Mouse (Mus musculus): Measurements from ENCODE around the gene Prr5.
"Not testable (repeated sequence)": the region's sequence is repeated elsewhere in the genome, so short reads cannot be mapped to it uniquely, and the experiment has no call there.

The Prr5 gene

DNA sequence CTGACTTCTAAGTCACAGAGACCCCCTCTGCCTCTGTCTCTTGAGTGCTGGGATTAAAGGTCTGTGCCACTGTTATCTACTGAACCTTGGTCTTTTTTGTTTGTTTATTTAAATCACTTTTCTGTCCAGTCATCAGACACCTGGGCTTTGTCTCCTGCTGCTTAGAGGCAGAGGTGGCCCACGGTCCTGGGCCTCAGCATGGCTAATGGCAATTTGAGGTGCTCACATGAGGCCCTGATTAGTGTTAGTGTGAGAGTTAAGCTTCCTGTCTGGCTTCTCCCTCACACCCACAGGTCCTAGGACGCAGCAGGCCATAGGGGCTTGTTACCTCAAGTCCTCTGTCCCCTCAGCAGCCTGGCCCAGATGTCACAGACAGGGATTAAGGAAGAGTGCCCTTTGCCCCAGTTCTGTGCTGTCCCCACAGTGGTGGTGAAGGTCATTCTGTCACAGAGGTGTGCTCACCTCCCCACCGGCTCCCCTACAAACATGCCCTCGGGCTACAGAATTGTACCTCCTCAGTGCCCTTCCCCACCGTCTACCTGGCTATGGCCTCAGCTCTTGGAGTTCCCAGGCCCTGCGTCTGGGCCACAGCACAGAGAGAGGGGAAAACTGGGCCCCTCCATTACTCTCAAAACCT is 37.7 kb downstream of the Prr5 start:
- no peak for DNase-seq (ENCODE audit: extremely low read depth, low read depth, low spot score)

DNA sequence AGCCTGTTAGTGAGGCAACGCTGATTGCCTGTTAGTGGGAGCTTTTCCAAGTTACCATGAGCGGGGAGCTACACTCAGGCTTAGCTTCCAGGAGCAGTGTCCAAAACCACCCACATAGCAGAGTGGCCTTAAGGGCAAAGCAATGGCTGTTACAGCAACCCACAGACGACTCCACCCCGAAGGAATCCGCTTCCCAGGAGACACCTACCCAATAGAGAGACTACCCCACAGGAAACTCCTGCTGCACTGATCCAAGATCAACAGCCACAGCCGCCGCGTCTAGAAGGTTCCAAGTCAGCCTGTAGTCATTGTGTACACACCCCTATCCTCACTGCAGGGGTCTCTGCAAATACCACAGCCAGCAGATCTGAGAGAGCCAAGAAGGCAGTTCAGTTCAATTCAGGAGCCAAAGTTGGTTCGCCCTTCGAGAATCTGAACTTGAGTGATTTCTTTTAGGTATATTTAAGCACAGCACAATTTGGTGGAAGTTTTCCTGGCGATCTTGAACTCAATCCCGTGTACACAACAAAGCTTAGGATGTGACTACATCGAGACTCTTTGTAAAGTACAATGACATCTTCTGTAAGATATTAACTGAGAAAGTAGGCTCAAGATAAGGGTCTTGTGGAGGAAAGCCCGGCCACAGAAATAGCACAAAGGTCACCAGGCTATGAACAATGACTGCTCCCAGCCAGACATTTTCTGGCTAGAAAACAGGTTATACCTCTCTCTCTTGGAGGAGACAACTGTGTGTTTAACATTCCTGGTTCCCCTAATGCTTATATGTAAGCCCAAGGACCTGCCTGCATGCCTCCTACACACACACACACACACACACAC is 43.4 kb downstream of the Prr5 start:
- DNase-seq (ENCODE audit: extremely low read depth, low read depth, low spot score), result peak; percentile 98

DNA sequence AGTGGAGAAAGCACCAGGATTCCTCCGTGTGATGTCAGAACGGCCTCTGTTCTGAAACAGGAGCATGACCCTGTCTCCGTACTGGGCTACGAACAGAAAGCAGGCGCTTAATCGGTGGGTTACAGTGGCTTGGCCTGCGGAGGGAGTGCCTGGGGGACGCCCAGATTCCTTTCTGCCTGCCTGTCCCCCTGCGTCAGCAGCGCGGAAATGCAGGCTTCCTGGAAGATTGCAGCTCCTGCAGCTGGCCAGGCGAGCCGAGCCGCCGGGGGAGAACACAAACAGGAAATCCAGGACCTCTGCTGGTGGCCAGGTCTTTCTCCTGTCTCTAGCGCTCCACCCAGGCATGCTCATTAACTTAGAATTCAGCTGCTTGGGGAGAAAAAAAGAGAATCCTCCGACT is 45.3 kb downstream of the Prr5 start:
- DNase-seq (ENCODE audit: extremely low read depth, low read depth, low spot score), result no peak

DNA sequence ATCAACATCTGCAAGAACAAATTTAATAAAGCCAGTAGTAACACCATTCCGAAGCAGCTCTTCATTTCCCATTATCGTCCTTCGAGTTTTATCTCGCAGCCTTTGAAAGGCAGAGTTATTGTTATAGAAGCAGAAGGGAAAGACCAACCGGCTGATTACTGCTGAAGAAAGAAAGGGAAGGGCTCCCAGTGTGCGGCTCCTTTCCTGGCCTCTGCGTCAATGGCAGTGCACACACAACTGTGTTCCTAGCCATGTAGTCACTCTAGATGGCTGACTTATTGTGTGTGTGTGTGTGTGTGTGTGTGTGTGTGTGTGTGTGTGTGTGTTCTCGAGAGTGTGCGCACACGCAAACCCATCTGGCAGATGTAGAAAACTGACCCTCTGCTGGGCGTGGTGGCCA is 45.7 kb downstream of the Prr5 start:
- no peak for DNase-seq (ENCODE audit: extremely low read depth, low read depth, low spot score)

DNA sequence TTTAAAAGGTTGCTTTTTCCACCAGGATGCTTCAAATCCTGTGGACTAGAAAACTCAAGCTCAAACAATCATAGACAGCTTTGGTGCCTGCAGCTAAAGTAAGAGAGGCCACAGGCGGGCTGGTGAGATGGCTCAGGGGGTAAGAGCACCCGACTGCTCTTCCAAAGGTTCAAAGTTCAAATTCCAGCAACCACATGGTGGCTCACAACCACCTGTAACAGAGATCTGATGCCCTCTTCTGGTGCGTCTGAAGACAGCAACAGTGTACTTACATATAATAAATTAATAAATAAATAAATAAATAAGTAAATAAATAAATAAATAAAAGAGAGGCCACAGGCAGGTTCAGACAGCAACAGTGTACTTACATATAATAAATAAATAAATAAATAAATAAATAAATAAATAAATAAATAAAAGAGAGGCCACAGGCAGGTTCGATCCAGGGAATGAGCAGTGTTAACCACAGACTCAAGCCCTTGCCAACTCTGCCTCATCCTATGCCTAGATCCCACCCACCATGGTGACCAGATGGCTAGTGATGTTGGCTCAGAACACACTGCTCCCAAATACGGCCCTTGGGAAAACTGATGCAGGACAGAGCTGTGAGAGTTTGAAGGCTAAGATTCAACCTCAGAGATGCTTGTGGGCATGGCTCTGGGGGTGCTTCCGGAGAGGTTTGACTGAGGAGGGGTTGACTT is 48.3 kb downstream of the Prr5 start:
- not testable (repeated sequence) for DNase-seq (ENCODE audit: extremely low read depth, low read depth, low spot score)

DNA sequence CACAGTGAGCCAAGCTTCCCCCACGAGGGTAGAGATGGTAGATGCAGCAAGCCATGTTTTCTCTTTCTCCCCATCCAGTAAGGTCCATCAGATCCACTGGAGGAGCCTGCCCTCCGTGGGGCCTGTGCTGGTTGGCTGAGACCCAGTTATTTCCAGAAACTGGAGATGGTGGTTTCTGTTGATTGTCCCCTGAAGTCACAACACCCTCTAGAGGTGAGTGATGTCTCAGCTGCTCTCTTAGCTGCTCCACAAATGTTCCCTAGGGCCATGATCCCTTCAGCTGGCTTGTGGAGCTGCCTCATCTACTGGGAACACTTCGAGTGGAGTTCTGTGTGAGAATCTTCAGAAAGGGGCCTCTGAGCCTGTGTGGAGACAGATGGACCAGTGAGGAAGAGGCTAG is 49.4 kb downstream of the Prr5 start:
- no peak for DNase-seq (ENCODE audit: extremely low read depth, low read depth, low spot score)

DNA sequence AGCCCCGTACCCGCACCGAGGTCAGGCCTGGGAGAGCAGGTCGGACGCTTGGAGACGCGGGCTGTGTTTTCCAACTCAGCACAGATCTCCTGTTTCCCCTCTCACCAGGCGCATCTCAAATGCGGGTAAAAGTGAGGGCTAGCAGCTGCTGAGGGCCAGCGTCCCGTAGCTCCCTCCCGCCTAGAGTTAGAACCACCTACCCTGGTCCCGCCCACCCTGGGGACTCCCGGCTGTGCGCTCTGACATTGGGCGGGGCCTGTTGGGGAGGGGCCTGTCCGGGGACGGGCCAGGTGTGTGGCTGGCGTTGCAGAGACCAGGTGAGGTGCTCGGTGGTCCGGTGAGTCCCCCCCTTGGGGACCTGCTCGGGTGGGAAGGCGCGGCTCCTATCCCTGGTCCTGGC is 50.4 kb downstream of the Prr5 start, which contains the start of gene Arhgap8:
Arhgap8 (plus strand) TSS at position 262 of the 400 bp plus-strand sequence.
- DNase-seq (ENCODE audit: extremely low read depth, low read depth, low spot score), result no peak

DNA sequence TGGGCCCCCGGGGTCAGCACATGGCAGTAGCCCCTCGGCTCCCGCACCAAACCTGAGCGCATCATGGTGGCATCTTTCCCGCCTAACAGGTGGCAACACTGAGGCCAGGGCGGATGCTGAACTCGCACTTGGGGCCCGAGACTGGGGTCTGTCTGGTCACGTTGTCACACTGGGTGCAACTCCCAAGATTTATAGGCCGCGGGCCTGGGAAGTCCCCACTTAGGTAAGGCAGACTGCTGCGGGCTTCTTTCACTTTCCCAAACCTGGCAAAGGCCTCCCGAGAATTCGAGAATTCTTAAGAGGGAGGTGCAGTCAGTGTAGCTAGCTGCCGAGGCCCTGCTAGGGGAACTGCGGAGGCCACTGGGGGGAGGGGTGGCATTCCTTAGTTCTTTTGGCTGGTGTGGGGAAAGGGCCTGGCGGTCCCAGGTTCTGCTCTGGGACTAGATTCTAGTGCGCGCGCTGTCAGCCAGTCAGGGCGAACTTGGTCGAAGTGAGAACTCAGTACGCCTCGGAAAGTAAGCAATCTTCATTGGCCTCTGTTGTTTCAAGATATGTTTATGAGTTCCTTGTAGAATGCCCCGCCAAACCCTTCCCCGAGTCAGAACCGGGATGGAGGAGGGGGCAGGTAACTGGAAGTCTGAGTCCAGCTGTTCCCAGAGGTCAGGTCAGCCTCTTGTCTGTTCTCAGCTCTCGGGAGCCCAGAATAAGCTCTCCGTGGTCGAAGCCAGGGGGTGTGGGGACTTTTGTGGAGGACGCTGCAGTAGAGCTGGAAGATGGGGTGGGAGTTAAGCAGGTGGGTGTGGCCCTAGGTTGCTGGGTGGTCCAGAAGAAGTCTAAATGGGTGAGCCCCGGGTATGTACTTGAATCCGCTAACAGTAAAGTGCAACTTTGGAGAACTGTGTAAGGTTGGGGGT is 51.1 kb downstream of the Prr5 start:
- DNase-seq (ENCODE audit: extremely low read depth, low read depth, low spot score), result no peak

DNA sequence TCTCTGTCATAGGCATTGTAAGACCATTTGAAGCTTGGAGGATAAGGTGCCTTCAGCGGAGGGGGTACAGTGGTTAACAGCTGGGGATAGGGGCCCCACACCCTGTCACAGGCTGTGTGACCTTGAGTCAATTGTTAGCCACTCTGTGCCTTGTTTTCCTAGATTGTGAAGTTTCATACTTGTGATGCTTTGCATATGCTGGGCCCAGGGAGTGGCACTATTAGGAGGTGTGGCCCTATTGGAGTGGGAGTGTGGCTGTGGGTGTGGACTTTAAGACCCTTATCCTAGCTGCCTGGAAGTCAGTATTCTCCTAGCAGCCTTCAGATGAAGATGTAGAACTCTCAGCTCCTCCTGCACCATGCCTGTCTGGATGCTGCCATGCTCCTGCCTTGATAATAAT is 54.2 kb downstream of the Prr5 start:
- DNase-seq (ENCODE audit: extremely low read depth, low read depth, low spot score), result not testable (repeated sequence)

DNA sequence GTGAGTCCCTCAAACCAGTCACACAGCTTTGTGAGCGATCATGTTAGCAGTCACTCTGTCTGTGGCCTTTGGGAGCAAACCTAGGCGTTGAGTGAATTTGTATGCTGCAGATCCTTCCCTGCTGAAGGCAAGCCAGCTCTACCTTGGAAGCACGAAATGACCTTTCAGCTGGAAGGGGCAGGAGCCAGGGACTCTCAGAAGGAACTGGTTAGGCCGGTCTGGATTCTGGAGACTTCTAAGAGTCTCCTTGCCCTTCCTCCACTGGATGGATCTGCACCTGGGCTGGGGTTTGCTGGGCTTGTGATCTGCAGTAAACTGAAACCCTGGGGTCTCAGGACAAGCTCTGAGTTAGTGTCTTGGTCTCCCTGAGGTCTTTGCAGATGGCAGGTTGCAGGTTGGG is 54.8 kb downstream of the Prr5 start:
- no peak for DNase-seq (ENCODE audit: extremely low read depth, low read depth, low spot score)

DNA sequence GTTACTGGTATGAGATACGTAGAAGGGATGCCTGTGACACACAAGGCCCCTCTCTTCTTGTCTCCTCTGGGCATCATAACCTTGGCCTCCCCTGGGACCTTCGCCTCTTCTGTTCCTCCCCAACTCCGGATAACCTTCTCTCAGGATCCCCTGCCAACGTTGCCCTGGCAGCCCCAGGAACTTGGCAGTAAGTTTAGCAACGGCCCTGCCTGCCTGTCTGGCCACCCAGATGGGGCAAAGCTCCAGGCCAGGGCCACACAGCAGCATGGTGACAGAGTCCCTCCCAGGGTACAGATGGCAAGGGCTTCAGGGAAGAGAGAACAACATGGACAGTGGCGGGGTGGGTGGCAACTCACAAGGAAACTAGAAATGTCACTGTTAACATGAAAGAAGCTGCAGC is 60.3 kb downstream of the Prr5 start:
- no peak for DNase-seq (ENCODE audit: extremely low read depth, low read depth, low spot score)

DNA sequence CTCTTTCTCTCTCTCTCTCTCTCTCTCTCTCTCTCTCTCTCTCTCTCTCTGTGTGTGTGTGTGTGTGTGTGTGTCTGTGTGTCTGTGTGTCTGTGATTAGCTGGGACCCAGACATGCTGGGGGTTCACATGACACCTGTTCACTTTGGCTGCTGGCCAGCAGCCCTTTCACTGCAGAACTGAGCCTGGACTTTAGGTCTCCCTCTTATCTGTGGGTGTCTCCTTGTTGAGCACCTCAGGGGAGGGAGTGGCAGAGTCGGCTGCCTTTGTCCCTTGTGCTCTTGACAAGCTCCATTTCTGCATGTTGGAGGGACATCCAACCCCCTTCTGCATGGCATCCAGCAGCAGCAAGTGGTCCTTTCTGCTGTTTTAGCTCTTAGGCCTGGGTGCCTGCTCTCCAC is 61.5 kb downstream of the Prr5 start:
- DNase-seq (ENCODE audit: extremely low read depth, low read depth, low spot score), result no peak

DNA sequence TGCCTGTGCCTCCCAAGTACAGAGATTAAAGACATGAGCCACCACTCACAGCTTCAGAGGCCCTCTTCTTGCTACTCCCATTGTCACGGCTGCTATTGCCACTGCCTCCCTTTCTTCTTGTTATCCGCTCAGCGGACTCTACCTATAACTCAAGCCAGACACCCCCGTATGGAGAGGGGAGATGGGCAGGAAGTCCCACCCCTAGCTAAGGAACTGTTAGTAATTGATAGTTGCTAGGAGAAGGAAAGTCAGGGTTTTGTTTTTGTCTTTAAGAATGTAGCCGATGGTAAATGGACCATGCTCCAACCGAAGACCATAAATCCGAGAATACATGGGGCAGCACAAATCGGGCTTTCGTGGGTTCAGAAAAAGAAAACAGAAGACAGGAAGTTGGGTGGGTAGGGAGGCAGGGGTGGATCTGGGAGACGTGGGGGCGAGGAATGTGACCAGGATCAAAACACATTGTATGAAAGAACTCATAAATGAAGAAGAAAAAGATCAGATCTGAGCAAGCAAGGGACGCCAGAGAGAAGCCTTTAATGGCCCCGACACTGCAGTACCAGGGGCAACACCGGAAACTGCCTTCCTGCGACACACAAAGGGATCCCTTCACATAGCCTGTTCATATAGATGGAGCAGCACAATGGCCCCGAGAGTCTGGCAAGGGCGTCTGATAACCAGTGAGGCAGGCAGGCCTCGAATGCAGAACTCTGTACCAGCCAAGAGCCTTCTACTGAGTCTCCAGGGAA is 62.4 kb downstream of the Prr5 start:
- no peak for DNase-seq (ENCODE audit: extremely low read depth, low read depth, low spot score)

DNA sequence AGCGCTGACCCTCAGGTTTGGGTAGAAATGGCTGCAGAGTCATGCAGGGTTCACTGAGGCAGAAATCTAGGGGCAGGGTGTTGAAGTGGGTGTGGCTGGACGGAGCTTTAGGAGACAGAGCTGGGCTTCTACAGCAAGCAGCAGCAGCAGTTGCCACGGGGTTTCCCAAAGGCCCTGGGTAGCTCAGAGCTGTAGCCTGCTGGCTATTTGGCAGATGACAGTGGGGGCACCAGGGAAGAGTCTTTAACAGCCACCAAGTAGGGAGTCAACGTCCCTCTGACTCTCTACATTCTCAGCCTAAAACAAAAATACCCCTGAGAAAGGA is 63.0 kb downstream of the Prr5 start:
- DNase-seq (ENCODE audit: extremely low read depth, low read depth, low spot score), result no peak

DNA sequence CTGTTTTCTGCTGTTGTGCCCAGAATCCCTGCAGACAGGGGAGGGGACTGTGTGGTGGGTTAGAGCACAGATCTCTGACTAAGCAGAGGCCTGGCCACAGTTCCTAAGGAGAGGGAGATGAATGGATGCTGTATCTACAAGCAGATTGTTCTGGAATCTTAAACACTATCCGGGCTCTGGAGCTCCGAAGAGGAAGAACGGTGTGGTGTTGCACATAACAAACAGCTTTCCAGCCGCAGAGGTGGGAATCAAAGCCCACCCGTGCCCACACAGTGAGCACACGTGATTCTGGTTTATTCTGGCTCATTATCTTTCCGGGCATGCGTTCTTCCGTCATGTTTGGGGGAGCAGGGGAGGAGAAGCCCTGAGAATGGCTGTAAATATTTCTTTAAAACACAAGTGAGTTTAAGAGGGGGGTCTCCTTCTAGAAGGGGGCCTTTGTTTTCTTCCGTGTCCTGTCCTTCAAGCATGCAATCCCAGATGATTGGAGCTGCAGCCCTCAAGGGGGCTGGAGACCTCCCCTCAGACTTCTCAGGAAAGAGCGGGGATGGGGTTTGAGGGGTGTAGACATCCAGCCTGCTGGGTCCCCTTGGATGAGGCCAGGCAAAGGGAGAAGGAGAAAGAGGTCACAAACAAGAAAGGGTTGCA is 67.0 kb downstream of the Prr5 start:
- DNase-seq (ENCODE audit: extremely low read depth, low read depth, low spot score), result no peak

DNA sequence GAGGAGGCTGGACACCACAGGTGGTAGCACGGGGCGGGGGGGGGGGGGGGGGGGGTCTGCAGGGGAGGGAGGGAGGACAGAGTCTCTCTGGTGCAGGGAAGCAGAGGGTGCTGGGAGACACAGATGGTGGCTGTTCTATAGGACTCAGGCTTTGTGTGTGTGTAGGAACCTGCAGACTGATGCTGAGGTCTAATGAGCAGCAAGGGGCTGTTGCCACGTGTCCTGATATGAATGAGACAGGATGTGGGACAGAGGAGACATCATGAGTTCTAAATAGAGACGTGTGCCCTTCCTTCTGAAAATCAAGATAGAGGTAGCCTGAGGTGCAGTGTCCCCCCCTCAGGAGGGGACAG is 67.5 kb downstream of the Prr5 start:
- DNase-seq (ENCODE audit: extremely low read depth, low read depth, low spot score), result no peak

DNA sequence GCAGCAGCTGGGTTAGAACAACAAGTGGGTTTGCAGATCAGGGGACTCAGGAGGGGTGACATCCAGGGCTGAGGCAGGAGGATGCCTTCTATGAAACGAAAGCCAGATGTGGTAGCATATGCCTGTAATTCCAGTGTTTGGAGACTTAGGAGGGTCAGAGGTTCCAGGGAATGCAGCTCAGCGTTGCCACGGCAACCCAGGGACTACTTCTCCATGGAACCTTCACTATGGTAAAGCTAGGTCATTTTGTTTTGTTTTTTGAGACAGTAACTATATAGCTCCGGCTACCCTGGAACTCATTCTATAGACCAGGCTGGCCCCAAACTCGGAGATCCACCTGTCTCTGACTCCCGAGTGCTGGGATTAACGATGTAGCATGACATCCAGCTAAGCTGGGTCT is 68.8 kb downstream of the Prr5 start:
- no peak for DNase-seq (ENCODE audit: extremely low read depth, low read depth, low spot score)

DNA sequence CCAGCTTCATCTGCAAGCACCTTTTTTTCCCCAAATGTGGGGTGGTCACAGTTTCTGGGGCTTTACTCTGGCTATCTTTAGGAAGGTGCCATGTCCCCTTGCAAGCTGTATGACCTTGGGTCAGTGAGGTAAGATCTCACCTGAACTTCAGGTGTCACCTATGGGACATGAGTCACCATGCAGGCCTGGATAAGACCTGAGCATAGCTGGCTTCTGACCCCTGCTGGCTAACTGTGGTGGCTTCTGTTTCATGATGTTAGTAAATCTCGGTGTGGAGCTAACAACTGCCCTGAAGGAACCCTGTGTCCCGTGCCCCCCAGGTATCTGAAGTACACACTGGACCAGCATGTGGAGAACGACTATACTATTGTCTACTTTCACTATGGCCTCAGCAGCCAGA is 72.2 kb downstream of the Prr5 start:
- DNase-seq (ENCODE audit: extremely low read depth, low read depth, low spot score), result no peak

DNA sequence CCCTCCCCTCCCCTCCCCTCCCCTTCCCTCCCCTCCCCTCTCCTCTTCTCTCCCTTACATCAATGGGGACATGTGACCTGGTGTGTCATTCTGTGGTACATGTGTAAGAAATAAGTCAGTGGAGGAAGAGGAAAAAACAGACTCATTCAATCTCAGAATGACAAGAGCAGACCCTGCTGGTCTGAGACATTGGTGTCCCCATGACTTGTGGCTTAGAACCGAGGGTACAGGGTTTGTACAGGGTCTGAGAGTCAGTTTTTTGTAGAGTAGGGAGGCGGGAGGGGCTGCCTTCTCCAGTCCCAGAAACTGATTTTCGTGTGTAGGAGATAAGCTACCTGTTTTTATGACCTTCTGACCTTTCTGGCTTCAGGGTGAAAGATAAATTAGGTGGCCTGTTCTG is 73.9 kb downstream of the Prr5 start:
- DNase-seq (ENCODE audit: extremely low read depth, low read depth, low spot score), result no peak

DNA sequence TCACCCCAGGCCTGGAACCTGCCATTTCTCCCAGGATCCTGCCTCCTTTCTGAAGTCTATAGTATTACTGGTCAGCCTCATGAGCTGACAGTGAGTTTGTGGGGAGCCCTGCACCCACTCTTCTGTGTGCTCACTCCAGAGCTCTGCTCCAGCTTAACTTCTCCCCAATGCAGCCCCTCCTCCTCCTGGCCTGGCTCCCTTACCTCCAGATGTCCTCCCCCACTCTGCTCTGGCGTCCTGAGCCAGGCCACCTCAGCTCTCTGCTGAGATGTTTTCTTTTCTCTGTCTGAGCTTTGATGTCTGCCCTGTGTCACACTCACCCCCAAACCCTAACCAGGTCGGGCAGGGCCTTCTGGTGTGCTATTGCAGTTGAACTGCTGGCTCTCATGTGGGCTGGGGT is 74.9 kb downstream of the Prr5 start:
- no peak for DNase-seq (ENCODE audit: extremely low read depth, low read depth, low spot score)

All from fat pad, adult 2 months (tissue).